Mouse (Mus musculus) heart, postnatal 0 days (tissue): ENCODE results near the gene Ier2.

ENCODE experiments used
- CTCF ChIP-seq: IDR thresholded peaks from 2 replicates; pipeline ENCODE4 v1.5.1; 2016; ENCODE audit warnings: antibody characterized with exemption, control low read depth, low read depth
- EP300 ChIP-seq: IDR thresholded peaks from 2 replicates; pipeline ENCODE4 v1.6.1; 2016; ENCODE audit warnings: antibody characterized with exemption, low read depth

GRCm38 (mm10) chr8:84629586-84629985, 33.1 kb downstream of the Ier2 start:
- TF ChIP-seq CTCF (no peak), EP300 (no peak)
